Mouse (Mus musculus) stomach, embryonic 15.5 days (tissue): ENCODE measurements around the gene Dync1li2. TPM values are rescaled to one million over a fixed set of nuclear protein-coding genes. Genes with fewer than 3 reads are reported as not detected.

ENCODE experiments used
- ATAC-seq: fragments of 200-750 bp; cut with Nextera tagmentation; 2 replicates; pipeline ENCODE4 v1.8.0; 2017; ENCODE audit warnings: low read depth, moderate number of reproducible peaks, moderate TSS enrichment; ENCODE audit not compliant: insufficient read depth, low FRiP score
- H3K27ac ChIP-seq: fragments of 300-500 bp; sonication (generic); 2 replicates; pipeline ENCODE4 v1.5.1; 2015; ENCODE audit warnings: mild to moderate bottlenecking, inconsistent platforms
- H3K27me3 ChIP-seq: fragments of 300-500 bp; sonication (generic); replicated peaks from 2 replicates; pipeline ENCODE4 v1.6.1; 2015; ENCODE audit warnings: inconsistent platforms
- H3K36me3 ChIP-seq: fragments of 300-500 bp; sonication (generic); 2 replicates; pipeline ENCODE4 v1.6.1; 2015; ENCODE audit warnings: inconsistent platforms
- H3K4me1 ChIP-seq: fragments of 300-500 bp; sonication (generic); 2 replicates; pipeline ENCODE4 v1.6.1; 2015; ENCODE audit warnings: inconsistent platforms
- H3K4me2 ChIP-seq: fragments of 300-500 bp; sonication (generic); 2 replicates; pipeline ENCODE4 v1.6.1; 2015; ENCODE audit warnings: mild to moderate bottlenecking, inconsistent platforms
- H3K4me3 ChIP-seq: fragments of 300-500 bp; sonication (generic); replicated peaks from 2 replicates; pipeline ENCODE4 v1.5.1; 2015; ENCODE audit warnings: inconsistent platforms
- H3K9ac ChIP-seq: fragments of 300-500 bp; sonication (generic); 2 replicates; pipeline ENCODE4 v1.6.1; 2015; ENCODE audit warnings: inconsistent platforms
- H3K9me3 ChIP-seq: fragments of 300-500 bp; sonication (generic); 2 replicates; pipeline ENCODE4 v1.6.1; 2016; ENCODE audit warnings: inconsistent platforms
- WGBS: fragments of 180-500 bp; shearing (Covaris S2); methylation state at CpG from one replicate; pipeline ENCODE4 v1.1.7; 2015; 5-methylcytosine and 5-hydroxymethylcytosine counted together
- polyA plus RNA-seq: library from polyadenylated mRNA; unstranded; fragments of >200 nt; fragmentation: Nextera tagmentation; extraction: Ambion mirVana; gene quantifications from 2 replicates; pipeline ENCODE4 v1.2.1, GENCODE M21; 2015

Dync1li2 gene
- polyA plus RNA-seq, 1 experiment from 2014 or later, result 54.9 TPM

GRCm38 (mm10) chr8:104394801-104395702 is 47.8 kb downstream of the Dync1li2 start:
- H3K4me3 ChIP-seq, result peak overlapping the region; percentile 85

GRCm38 (mm10) chr8:104393767-104394166 is 49.1 kb downstream of the Dync1li2 start:
- H3K4me3 ChIP-seq, result peak overlapping the region; percentile 85
- peak overlapping the region; percentile 83 for H3K27ac ChIP-seq
- no peak overlapping the region for H3K9ac ChIP-seq
- peaks cover 17% of the 10 kb centered on the region; the same call in 1 of the 2 replicates for H3K4me1 ChIP-seq
- peak overlapping the region; percentile 79 for H3K4me2 ChIP-seq
- no peaks in the 10 kb centered on the region for H3K36me3 ChIP-seq
- no peaks in the 10 kb centered on the region for H3K27me3 ChIP-seq
- H3K9me3 ChIP-seq, result no peaks in the 10 kb centered on the region
- 53% methylated on average over 6 of the region's 6 CpGs for WGBS
- peak; percentile 13; the same call in 1 of the 2 replicates for ATAC-seq

More at GRCm38 (mm10) chr8:104394801-104395702, 47.8 kb downstream of the Dync1li2 start:
- H3K27ac ChIP-seq, result peak overlapping the region; percentile 83
- peak overlapping the region; percentile 92 for H3K9ac ChIP-seq
- no peaks in the 10 kb centered on the region for H3K9me3 ChIP-seq
- H3K27me3 ChIP-seq, result no peaks in the 10 kb centered on the region
- peak; percentile 65 for ATAC-seq
- under 1% methylated on average over 81 of the region's 82 CpGs for WGBS
- H3K36me3 ChIP-seq, result no peaks in the 10 kb centered on the region
- peak overlapping the region; percentile 79 for H3K4me2 ChIP-seq
- peaks cover 17% of the 10 kb centered on the region; the same call in 1 of the 2 replicates for H3K4me1 ChIP-seq

DNA sequence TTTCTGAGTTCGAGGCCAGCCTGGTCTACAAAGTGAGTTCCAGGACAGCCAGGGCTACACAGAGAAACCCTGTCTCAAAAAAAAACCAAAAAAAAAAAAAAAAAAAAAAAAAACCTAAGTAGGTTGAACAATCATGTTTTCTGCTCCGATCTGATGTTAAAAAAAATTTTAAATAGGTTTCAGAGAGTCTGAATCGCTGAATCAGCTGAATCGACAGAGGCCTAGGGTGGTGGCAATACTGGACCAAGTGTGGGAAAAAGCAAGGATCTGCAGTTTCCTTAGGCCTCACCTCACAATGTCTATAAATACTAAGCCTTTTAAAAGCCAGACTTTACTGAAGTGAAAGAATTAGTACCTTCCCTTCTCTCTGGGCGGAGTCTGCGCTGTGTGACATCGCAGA is 49.7 kb downstream of the Dync1li2 start:
- 0 out of 2 replicates have a peak overlapping the region, but pooled peaks have one; percentile 85 for H3K4me3 ChIP-seq
- WGBS, result 87% methylated on average over 7 of the region's 7 CpGs

GRCm38 (mm10) chr8:104390245-104390644 is 52.6 kb downstream of the Dync1li2 start:
- Histone ChIP-seq H3K4me2 (no peak overlapping the region), H3K27ac (peak overlapping the region; percentile 56; the same call in 1 of the 2 replicates), H3K27me3 (no peaks in the 10 kb centered on the region), H3K4me1 (peaks cover 33% of the 10 kb centered on the region), H3K9ac (no peak overlapping the region), H3K4me3 (no peak overlapping the region), H3K36me3 (no peaks in the 10 kb centered on the region), H3K9me3 (no peaks in the 10 kb centered on the region)
- peak; percentile 28; the same call in 1 of the 2 replicates for ATAC-seq
- WGBS, result 63% methylated on average over 8 of the region's 8 CpGs

More for the DNA sequence above, 49.7 kb downstream of the Dync1li2 start:
- ATAC-seq, result no peak
- Histone ChIP-seq H3K36me3 (no peaks in the 10 kb centered on the region), H3K9me3 (no peaks in the 10 kb centered on the region), H3K27me3 (no peaks in the 10 kb centered on the region), H3K9ac (no peak overlapping the region), H3K4me1 (peaks cover 17% of the 10 kb centered on the region; the same call in 1 of the 2 replicates), H3K27ac (peak overlapping the region; percentile 83; the same call in 1 of the 2 replicates), H3K4me2 (peak overlapping the region; percentile 79; the same call in 1 of the 2 replicates)

DNA sequence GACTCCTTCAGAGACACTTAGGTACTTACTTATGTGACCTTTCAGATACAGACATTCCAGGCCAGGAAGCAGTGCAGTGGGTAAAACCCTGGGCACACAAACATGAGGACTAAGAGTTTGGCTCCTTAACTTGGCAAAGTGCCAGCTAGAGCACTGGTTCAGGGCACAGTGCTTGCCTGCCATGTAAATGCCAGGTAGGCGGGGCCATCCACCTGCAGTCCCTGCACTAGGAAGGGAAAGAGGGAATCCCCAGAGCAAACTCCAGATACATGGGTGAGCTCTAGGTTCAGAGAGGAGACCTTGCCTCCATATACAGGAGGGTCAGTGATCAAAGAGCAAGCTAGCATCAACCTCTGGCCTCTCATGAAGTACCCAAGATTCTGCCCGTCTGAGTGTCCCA is 54.9 kb downstream of the Dync1li2 start:
- Histone ChIP-seq H3K4me2 (no peak overlapping the region), H3K4me1 (peaks cover 27% of the 10 kb centered on the region), H3K27me3 (no peaks in the 10 kb centered on the region), H3K36me3 (no peaks in the 10 kb centered on the region), H3K9me3 (no peaks in the 10 kb centered on the region), H3K4me3 (no peak overlapping the region), H3K27ac (no peak overlapping the region), H3K9ac (no peak overlapping the region)
- peak; percentile 45; the same call in 1 of the 2 replicates for ATAC-seq
- WGBS, result 70% methylated on average over 2 of the region's 2 CpGs

DNA sequence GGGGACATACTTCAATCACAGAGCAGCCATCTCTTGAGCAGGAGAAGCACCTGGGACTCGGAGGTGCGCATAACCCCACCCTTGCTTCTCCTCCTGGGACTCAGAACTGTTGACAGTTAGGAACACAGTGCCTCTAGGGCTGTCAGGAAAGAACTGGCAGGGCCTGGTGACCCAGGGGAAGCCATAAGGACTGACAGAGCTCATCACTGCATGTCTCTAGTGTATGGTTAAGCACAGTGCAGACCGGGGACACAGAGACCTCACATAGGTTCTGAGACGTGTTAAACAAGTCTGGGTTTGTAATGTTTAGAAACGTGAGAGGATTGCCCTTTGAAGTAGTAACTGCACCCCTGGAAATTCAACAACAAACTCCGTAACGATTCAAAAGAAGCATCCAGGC is 55.3 kb downstream of the Dync1li2 start:
- Histone ChIP-seq H3K9ac (no peak overlapping the region), H3K4me1 (peaks cover 31% of the 10 kb centered on the region), H3K4me2 (no peak overlapping the region), H3K4me3 (no peak overlapping the region), H3K9me3 (no peaks in the 10 kb centered on the region), H3K36me3 (no peaks in the 10 kb centered on the region), H3K27me3 (no peaks in the 10 kb centered on the region), H3K27ac (no peak overlapping the region)
- WGBS, result 39% methylated on average over 7 of the region's 7 CpGs
- ATAC-seq, result no peak

- no peak for ATAC-seq
- no peaks in the 10 kb centered on the region for H3K9me3 ChIP-seq
- no peaks in the 10 kb centered on the region for H3K36me3 ChIP-seq
- no peak overlapping the region for H3K9ac ChIP-seq
- no peak overlapping the region for H3K27ac ChIP-seq
- no peaks in the 10 kb centered on the region for H3K27me3 ChIP-seq
- 27% methylated on average over 4 of the region's 4 CpGs for WGBS
- peaks cover 34% of the 10 kb centered on the region for H3K4me1 ChIP-seq
- no peak overlapping the region for H3K4me2 ChIP-seq
- no peak overlapping the region for H3K4me3 ChIP-seq
Measured at GRCm38 (mm10) chr8:104386693-104387092, 56.2 kb downstream of the Dync1li2 start.

GRCm38 (mm10) chr8:104383977-104384376 is 58.9 kb downstream of the Dync1li2 start:
- Histone ChIP-seq H3K4me1 (peaks cover 40% of the 10 kb centered on the region), H3K36me3 (no peaks in the 10 kb centered on the region), H3K4me2 (no peak overlapping the region), H3K9me3 (no peaks in the 10 kb centered on the region), H3K27ac (peak overlapping the region; percentile 68; the same call in 1 of the 2 replicates), H3K27me3 (no peaks in the 10 kb centered on the region), H3K9ac (no peak overlapping the region), H3K4me3 (no peak overlapping the region)
- peak; percentile 44; the same call in 1 of the 2 replicates for ATAC-seq
- 73% methylated on average over 3 of the region's 3 CpGs for WGBS

GRCm38 (mm10) chr8:104383296-104383695 is 59.6 kb downstream of the Dync1li2 start:
- Histone ChIP-seq H3K9ac (no peak overlapping the region), H3K27me3 (no peaks in the 10 kb centered on the region), H3K4me3 (no peak overlapping the region), H3K4me1 (peaks cover 40% of the 10 kb centered on the region), H3K4me2 (no peak overlapping the region), H3K27ac (peak overlapping the region; percentile 68; the same call in 1 of the 2 replicates), H3K36me3 (no peaks in the 10 kb centered on the region), H3K9me3 (no peaks in the 10 kb centered on the region)
- 48% methylated on average over 2 of the region's 2 CpGs for WGBS
- no peak for ATAC-seq

GRCm38 (mm10) chr8:104380961-104381411 is 61.9 kb downstream of the Dync1li2 start:
- Histone ChIP-seq H3K4me3 (no peak overlapping the region), H3K9me3 (no peaks in the 10 kb centered on the region), H3K4me1 (peaks cover 35% of the 10 kb centered on the region), H3K36me3 (no peaks in the 10 kb centered on the region), H3K27ac (no peak overlapping the region; the same call in 1 of the 2 replicates), H3K27me3 (no peaks in the 10 kb centered on the region), H3K9ac (no peak overlapping the region), H3K4me2 (no peak overlapping the region)
- ATAC-seq, result no peak
- WGBS, result 73% methylated on average over 5 of the region's 5 CpGs

GRCm38 (mm10) chr8:104380269-104380668 is 62.6 kb downstream of the Dync1li2 start:
- H3K9ac ChIP-seq, result no peak overlapping the region
- H3K36me3 ChIP-seq, result no peaks in the 10 kb centered on the region
- no peak for ATAC-seq
- no peak overlapping the region for H3K4me2 ChIP-seq
- no peaks in the 10 kb centered on the region for H3K9me3 ChIP-seq
- peaks cover 40% of the 10 kb centered on the region for H3K4me1 ChIP-seq
- no peaks in the 10 kb centered on the region for H3K27me3 ChIP-seq
- H3K27ac ChIP-seq, result no peak overlapping the region; the same call in 1 of the 2 replicates
- 78% methylated on average over 7 of the region's 7 CpGs for WGBS
- no peak overlapping the region for H3K4me3 ChIP-seq
